Mouse (Mus musculus): ENCODE results near the gene Bri3.
"Not testable (repeated sequence)": the region's sequence is repeated elsewhere in the genome, so short reads cannot be mapped to it uniquely, and the experiment has no call there.

Bri3 gene

GRCm38 (mm10) chr5:144308929-144309328, 64.7 kb downstream of the Bri3 start:
- DNase-seq: no peak

- no peak for DNase-seq
These were observed 67.9 kb downstream of the Bri3 start for GRCm38 (mm10) chr5:144312183-144312582.

- DNase-seq: no peak
These were observed 69.1 kb downstream of the Bri3 start for GRCm38 (mm10) chr5:144313335-144313734.

- DNase-seq: no peak
These were observed 70.7 kb downstream of the Bri3 start for GRCm38 (mm10) chr5:144314731-144315494.

- DNase-seq: no peak
These were observed 72.2 kb downstream of the Bri3 start for GRCm38 (mm10) chr5:144316442-144316841.

GRCm38 (mm10) chr5:144317426-144317825, 73.2 kb downstream of the Bri3 start:
- no peak for DNase-seq

GRCm38 (mm10) chr5:144318286-144318685, 74.0 kb downstream of the Bri3 start:
- no peak for DNase-seq

- DNase-seq: no peak
These were observed 77.4 kb downstream of the Bri3 start for GRCm38 (mm10) chr5:144321681-144322080.

- no peak for DNase-seq
These were observed 78.5 kb downstream of the Bri3 start for GRCm38 (mm10) chr5:144322717-144323116.

- DNase-seq: no peak
These were observed 89.8 kb downstream of the Bri3 start for GRCm38 (mm10) chr5:144334010-144334409.

- DNase-seq: not testable (repeated sequence)
These were observed 91.1 kb downstream of the Bri3 start for GRCm38 (mm10) chr5:144335357-144335756.

GRCm38 (mm10) chr5:144338787-144339186, 94.5 kb downstream of the Bri3 start:
- DNase-seq: no peak

GRCm38 (mm10) chr5:144341085-144341484, 96.8 kb downstream of the Bri3 start:
- DNase-seq: no peak

- DNase-seq: peak; percentile 11
These were observed 100.4 kb downstream of the Bri3 start for GRCm38 (mm10) chr5:144344592-144344991.

- DNase-seq: no peak
These were observed 106.9 kb downstream of the Bri3 start for GRCm38 (mm10) chr5:144351185-144351584.

- no peak for DNase-seq
These were observed 108.2 kb downstream of the Bri3 start for GRCm38 (mm10) chr5:144352250-144353047.

GRCm38 (mm10) chr5:144356776-144357455, 112.7 kb downstream of the Bri3 start:
- DNase-seq: no peak

GRCm38 (mm10) chr5:144357551-144357880, 113.3 kb downstream of the Bri3 start:
- DNase-seq: no peak

GRCm38 (mm10) chr5:144357881-144358591, 113.8 kb downstream of the Bri3 start, which contains the start of gene Baiap2l1:
TSS of gene Baiap2l1 (minus strand) at chr5:144358112.
- DNase-seq: peak; percentile 76

- DNase-seq: no peak
These were observed 114.3 kb downstream of the Bri3 start for GRCm38 (mm10) chr5:144358592-144358917.

- DNase-seq: no peak
These were observed 115.6 kb downstream of the Bri3 start for GRCm38 (mm10) chr5:144359886-144360285.

GRCm38 (mm10) chr5:144360346-144360745, 116.1 kb downstream of the Bri3 start:
- no peak for DNase-seq

Measured in thymus, postnatal 4 days (tissue).